Mouse (Mus musculus) megakaryocyte, adult 5-6 weeks (primary cell): ENCODE results near the gene Gsk3a. TPM values are rescaled to one million over a fixed set of nuclear protein-coding genes. Genes with fewer than 3 reads are reported as not detected.

Experiments used
- ATAC-seq: 2 replicates; pipeline ENCODE4 v1.8.0; 2016; ENCODE audit warnings: mild to moderate bottlenecking, inconsistent platforms; ENCODE audit not compliant: poor library complexity, severe bottlenecking
- total RNA-seq, 2 experiments: library from RNA; stranded (forward) in 1 of 2; stranded (reverse) in 1 of 2; fragments of 153-499, 151-499 nt in 1 of 2; fragments of 221-1000, 200-1000 nt in 1 of 2; gene quantifications; 2 replicates each; pipeline versions ENCODE4 v1.2.3 to v1.2.4; 2015 to 2017

The Gsk3a gene
- total RNA-seq, 2 experiments from 2014 or later = 58.7 to 90.2 TPM

GRCm38 (mm10) chr7:25195148-25195547 lies 42.5 kb downstream of the Gsk3a start:
- ATAC-seq = no peak

- no peak for ATAC-seq
Measured at GRCm38 (mm10) chr7:25192110-25192509, 45.5 kb downstream of the Gsk3a start.

- ATAC-seq = no peak
Measured at GRCm38 (mm10) chr7:25190806-25191205, 46.8 kb downstream of the Gsk3a start.

- peak; percentile 100 for ATAC-seq
Measured at GRCm38 (mm10) chr7:25187662-25188650, 49.7 kb downstream of the Gsk3a start.

- no peak for ATAC-seq
Measured at GRCm38 (mm10) chr7:25184091-25184490, 53.6 kb downstream of the Gsk3a start.

- peak; percentile 34; the same call in 1 of the 2 replicates for ATAC-seq
Measured at GRCm38 (mm10) chr7:25181814-25182213, 55.8 kb downstream of the Gsk3a start.

GRCm38 (mm10) chr7:25181331-25181790 lies 56.3 kb downstream of the Gsk3a start:
- peak; percentile 98 for ATAC-seq

GRCm38 (mm10) chr7:25180512-25180911 lies 57.1 kb downstream of the Gsk3a start:
- ATAC-seq = no peak

- ATAC-seq = peak; percentile 38; the same call in 1 of the 2 replicates
Measured at GRCm38 (mm10) chr7:25179606-25180161, 58.0 kb downstream of the Gsk3a start, which contains the start of gene Pou2f2. Gene Pou2f2 (minus strand): TSS chr7:25179726.

- no peak for ATAC-seq
Measured at GRCm38 (mm10) chr7:25178787-25179605, 58.7 kb downstream of the Gsk3a start.

- ATAC-seq = no peak
Measured at GRCm38 (mm10) chr7:25178317-25178716, 59.3 kb downstream of the Gsk3a start.

Other genes with a start within 250 kb of the Gsk3a start
- 126 and 128 TPM in 2 replicates for gene Atp1a3, start 231.9 kb downstream of the Gsk3a start, total RNA-seq (2015)
- 61.6 and 106 TPM in 2 replicates for gene Atp1a3, start 231.9 kb downstream of the Gsk3a start, total RNA-seq (2017)
- 1.1 and 1.6 TPM in 2 replicates for gene Grik5, start 165.5 kb downstream of the Gsk3a start, total RNA-seq (2015)
- 2.0 and 2.6 TPM in 2 replicates for gene Grik5, start 165.5 kb downstream of the Gsk3a start, total RNA-seq (2017)
- 6.7 and 6.8 TPM in 2 replicates for gene Zfp574, start 165.3 kb downstream of the Gsk3a start, total RNA-seq (2015)
- 6.8 and 7.2 TPM in 2 replicates for gene Zfp574, start 165.3 kb downstream of the Gsk3a start, total RNA-seq (2017)
- 30.1 and 31.6 TPM in 2 replicates for gene Pou2f2, start 58.1 kb downstream of the Gsk3a start, total RNA-seq (2015)
- gene Pou2f2, start 58.1 kb downstream of the Gsk3a start, total RNA-seq (2017) = 5.2 and 6.1 TPM in 2 replicates
- gene Dedd2, start 17.2 kb downstream of the Gsk3a start, total RNA-seq (2015) = 14.5 and 19.7 TPM in 2 replicates
- gene Dedd2, start 17.2 kb downstream of the Gsk3a start, total RNA-seq (2017) = 17.8 and 18.8 TPM in 2 replicates
- 7.2 and 7.6 TPM in 2 replicates for gene Zfp526, start 16.4 kb downstream of the Gsk3a start, total RNA-seq (2015)
- gene Zfp526, start 16.4 kb downstream of the Gsk3a start, total RNA-seq (2017) = 5.2 and 8.3 TPM in 2 replicates
- gene Erf, start 12.9 kb upstream of the Gsk3a start, total RNA-seq (2015) = 4.9 and 6.5 TPM in 2 replicates
- 2.6 and 5.3 TPM in 2 replicates for gene Erf, start 12.9 kb upstream of the Gsk3a start, total RNA-seq (2017)
- 166 and 174 TPM in 2 replicates for gene Cic, start 29.9 kb upstream of the Gsk3a start, total RNA-seq (2015)
- 55.5 and 84.2 TPM in 2 replicates for gene Cic, start 29.9 kb upstream of the Gsk3a start, total RNA-seq (2017)
- gene Pafah1b3, start 60.1 kb upstream of the Gsk3a start, total RNA-seq (2015) = 7.7 and 15.9 TPM in 2 replicates
- gene Pafah1b3, start 60.1 kb upstream of the Gsk3a start, total RNA-seq (2017) = 7.7 and 14.6 TPM in 2 replicates
- gene Prr19, start 63.6 kb upstream of the Gsk3a start, total RNA-seq (2015) = not detected in 2 replicates
- gene Prr19, start 63.6 kb upstream of the Gsk3a start, total RNA-seq (2017) = not detected in 2 replicates
- not detected in 2 replicates for gene Tmem145, start 68.3 kb upstream of the Gsk3a start, total RNA-seq (2015)
- gene Tmem145, start 68.3 kb upstream of the Gsk3a start, total RNA-seq (2017) = not detected in 2 replicates
- 1.0 and 1.1 TPM in 2 replicates for gene Megf8, start 79.3 kb upstream of the Gsk3a start, total RNA-seq (2015)
- gene Megf8, start 79.3 kb upstream of the Gsk3a start, total RNA-seq (2017) = 1.3 and 2.1 TPM in 2 replicates
- not detected in 2 replicates for gene Cnfn, start 131.9 kb upstream of the Gsk3a start, total RNA-seq (2015)
- gene Cnfn, start 131.9 kb upstream of the Gsk3a start, total RNA-seq (2017) = not detected in 2 replicates
- 17.4 and 20.6 TPM in 2 replicates for gene Lipe, start 160.9 kb upstream of the Gsk3a start, total RNA-seq (2015)
- 17.3 and 23.6 TPM in 2 replicates for gene Lipe, start 160.9 kb upstream of the Gsk3a start, total RNA-seq (2017)
- not detected in 2 replicates for gene Cxcl17, start 175.0 kb upstream of the Gsk3a start, total RNA-seq (2015)
- gene Cxcl17, start 175.0 kb upstream of the Gsk3a start, total RNA-seq (2017) = not detected in 2 replicates
- 309 and 334 TPM in 2 replicates for gene Ceacam1, start 239.8 kb upstream of the Gsk3a start, total RNA-seq (2015)
- gene Ceacam1, start 239.8 kb upstream of the Gsk3a start, total RNA-seq (2017) = 89.9 and 122 TPM in 2 replicates